Mouse (Mus musculus): Measurements from ENCODE around the gene Sv2c.

Sv2c gene

DNA sequence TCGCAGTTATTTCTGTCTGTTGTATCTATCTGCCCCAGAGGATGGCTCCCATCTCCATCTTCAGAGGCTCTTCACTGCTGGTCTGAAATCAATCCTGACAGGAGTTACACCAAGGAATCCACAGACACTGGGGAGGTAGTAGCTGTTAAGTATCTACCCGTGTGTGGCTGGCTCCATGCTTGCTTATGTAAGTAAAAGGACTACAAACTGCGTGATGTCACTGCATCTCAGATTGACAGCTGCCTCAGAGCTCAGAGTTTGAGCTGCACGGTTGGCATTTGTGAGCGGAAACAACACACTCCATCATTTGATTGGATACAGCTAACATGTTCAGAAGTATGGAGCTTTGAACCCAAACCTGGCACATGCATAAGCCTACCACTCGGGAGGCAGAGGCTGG lies 187.8 kb downstream of the Sv2c start:
- no peak for DNase-seq (ENCODE audit: low spot score in 2 of 2)

GRCm38 (mm10) chr13:95943919-95944318 lies 188.5 kb downstream of the Sv2c start:
- DNase-seq (ENCODE audit: low spot score in 2 of 2): no peak

GRCm38 (mm10) chr13:95942587-95942986 lies 189.8 kb downstream of the Sv2c start:
- no peak for DNase-seq (ENCODE audit: low spot score in 2 of 2)

- no peak for DNase-seq (ENCODE audit: low spot score in 2 of 2)
These were observed 190.5 kb downstream of the Sv2c start for GRCm38 (mm10) chr13:95941861-95942260.

DNA sequence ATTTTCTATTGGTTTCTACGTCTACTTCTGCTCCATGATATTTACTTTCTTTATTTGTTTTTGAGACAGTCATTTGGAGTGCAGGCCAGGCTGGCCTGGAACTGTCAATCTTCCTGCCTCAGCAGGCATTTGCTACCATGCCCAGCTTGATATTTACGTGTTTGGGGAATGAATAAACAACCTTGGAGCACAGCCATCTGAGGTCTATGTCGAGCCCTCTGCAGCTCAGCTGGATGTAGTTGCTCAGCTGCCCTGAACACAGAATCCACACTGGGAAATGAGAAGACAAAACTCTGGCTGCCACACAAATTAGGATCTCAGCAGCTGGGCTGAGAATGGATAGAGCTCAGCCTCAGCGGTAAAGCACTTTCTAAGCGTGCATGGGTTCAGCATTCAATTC lies 191.6 kb downstream of the Sv2c start:
- DNase-seq (ENCODE audit: low spot score in 2 of 2): no peak

DNA sequence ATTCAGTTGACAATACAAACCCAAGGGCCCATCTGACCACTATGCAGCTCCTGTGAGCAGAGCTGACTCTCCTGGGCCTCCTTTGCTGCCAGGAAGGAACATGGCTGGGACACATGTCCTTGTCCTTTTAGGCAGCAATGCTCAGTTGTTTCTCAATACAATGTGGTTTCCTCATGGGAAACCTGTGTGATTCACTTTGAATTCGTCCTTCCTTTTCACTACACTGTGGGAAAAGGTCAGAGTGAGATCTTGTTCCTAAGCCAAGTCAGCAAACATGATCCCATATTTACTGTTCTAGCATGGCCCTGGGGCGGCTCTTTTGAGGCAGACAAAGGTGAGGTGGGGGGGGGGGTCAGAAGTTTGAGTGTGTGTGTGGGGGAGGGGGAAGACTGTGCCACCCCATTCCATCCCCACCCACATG lies 208.2 kb downstream of the Sv2c start:
- no peak for DNase-seq (ENCODE audit: low spot score in 2 of 2)

GRCm38 (mm10) chr13:95922626-95923025 lies 209.8 kb downstream of the Sv2c start:
- no peak for DNase-seq (ENCODE audit: low spot score in 2 of 2)

DNA sequence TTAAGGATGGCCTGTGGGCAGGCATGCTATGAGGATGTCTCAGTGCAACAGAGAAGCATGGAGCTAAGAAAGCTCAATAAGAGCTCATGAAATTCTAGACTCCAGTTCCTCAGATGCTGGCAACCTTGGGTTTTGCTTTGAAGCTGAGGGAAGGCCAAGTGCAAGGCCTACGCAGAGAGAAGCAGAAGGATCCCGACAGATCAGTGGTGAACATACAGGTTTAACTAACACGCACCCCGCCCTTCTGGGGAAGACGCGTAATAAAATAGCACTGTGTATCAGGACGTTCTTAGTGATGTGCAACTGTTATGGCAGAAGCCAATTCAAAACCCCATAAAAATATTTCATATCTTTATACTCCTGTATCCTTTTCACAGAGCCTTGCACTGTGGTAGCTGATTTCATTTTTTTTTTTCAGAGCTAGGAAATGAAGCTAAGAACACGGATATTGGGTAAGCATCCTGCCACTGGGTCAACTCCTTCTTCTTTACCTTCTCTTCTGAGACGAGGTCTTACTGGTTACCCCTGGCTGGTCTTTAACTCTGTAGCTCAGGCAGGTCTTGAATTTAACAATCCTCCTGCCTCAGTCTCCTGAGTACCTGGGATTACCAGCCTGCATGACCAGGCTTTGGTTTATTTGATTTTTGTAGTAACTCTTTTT lies 213.6 kb downstream of the Sv2c start:
- no peak for DNase-seq (ENCODE audit: low spot score in 2 of 2)

DNA sequence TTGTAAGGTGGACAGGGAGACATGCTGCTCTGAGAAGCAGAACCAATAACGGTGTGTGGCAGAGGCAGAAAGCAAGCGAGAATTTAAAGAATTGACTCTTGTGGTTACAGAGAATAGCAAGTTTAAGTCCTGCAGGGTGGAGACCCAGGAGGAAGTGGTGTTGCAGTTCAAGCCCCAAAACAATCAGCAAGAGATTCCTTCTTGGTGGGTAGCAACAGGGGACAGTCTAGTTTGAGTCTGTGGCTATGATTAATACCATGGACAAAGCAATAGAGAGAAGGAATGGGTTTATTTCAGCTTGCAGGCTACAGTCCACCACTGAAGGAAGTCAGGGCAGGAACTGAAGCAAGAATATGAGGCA lies 219.4 kb downstream of the Sv2c start:
- no peak for DNase-seq (ENCODE audit: low spot score in 2 of 2)

- no peak for DNase-seq (ENCODE audit: low spot score in 2 of 2)
These were observed 220.0 kb downstream of the Sv2c start for GRCm38 (mm10) chr13:95912157-95913045.

- DNase-seq (ENCODE audit: low spot score in 2 of 2): no peak
These were observed 222.1 kb downstream of the Sv2c start for GRCm38 (mm10) chr13:95910270-95910669.

DNA sequence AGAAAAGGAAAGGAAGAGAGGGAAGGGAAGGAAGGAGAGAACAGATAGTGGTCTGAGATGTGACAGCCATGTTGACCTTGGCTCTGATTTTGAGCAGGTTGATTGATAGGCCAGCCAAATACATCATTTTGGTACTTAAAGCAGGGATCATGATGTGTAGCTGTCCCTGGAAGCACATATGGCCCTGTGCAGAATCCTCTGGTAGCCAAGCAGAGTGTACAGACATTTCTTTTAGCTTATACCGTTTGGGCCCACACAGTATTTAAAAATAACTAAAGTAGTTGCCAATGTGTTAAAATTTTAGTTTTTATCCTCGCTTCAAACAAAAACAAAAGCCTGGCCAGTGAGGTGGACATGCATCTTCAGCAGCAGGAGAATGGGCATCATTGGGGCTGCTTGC lies 223.1 kb downstream of the Sv2c start:
- DNase-seq (ENCODE audit: low spot score in 2 of 2): no peak

Measured in urinary bladder, postnatal 36 days (tissue).